Mouse (Mus musculus): ENCODE measurements around the gene Retreg3. TPM values are rescaled to one million over a fixed set of nuclear protein-coding genes. Genes with fewer than 3 reads are reported as not detected.

Retreg3 gene
- polyA plus RNA-seq, 1 experiment from 2014 or later = 21.8 TPM

GRCm38 (mm10) chr11:101110708-101111107 lies 9.0 kb downstream of the Retreg3 start:
- H3K9ac ChIP-seq = no peak overlapping the region
- no peak overlapping the region for H3K4me3 ChIP-seq
- no peaks in the 10 kb centered on the region for H3K9me3 ChIP-seq
- 32% methylated on average over 5 of the region's 5 CpGs for WGBS
- peaks cover 9% of the 10 kb centered on the region; the same call in 1 of the 2 replicates for H3K36me3 ChIP-seq
- H3K27ac ChIP-seq = no peak overlapping the region
- no peaks in the 10 kb centered on the region for H3K27me3 ChIP-seq
- no peaks in the 10 kb centered on the region for H3K4me1 ChIP-seq
- no peak for ATAC-seq (ENCODE audit: borderline replicate concordance, extremely low read depth, low FRiP score, low TSS enrichment)
- no peak overlapping the region for H3K4me2 ChIP-seq

- ATAC-seq (ENCODE audit: borderline replicate concordance, extremely low read depth, low FRiP score, low TSS enrichment) = no peak
- H3K27me3 ChIP-seq = no peaks in the 10 kb centered on the region
- H3K4me2 ChIP-seq = no peak overlapping the region
- H3K27ac ChIP-seq = no peak overlapping the region
- no peak overlapping the region for H3K4me3 ChIP-seq
- H3K4me1 ChIP-seq = no peaks in the 10 kb centered on the region
- peaks cover 10% of the 10 kb centered on the region; the same call in 1 of the 2 replicates for H3K36me3 ChIP-seq
- WGBS = 78% methylated on average over 4 of the region's 4 CpGs
- no peak overlapping the region for H3K9ac ChIP-seq
- no peaks in the 10 kb centered on the region for H3K9me3 ChIP-seq
Observed at GRCm38 (mm10) chr11:101109351-101109750, 10.3 kb downstream of the Retreg3 start.

GRCm38 (mm10) chr11:101103011-101103410 lies 16.7 kb downstream of the Retreg3 start:
- Histone ChIP-seq H3K27ac (no peak overlapping the region), H3K36me3 (peaks cover 57% of the 10 kb centered on the region), H3K9ac (no peak overlapping the region), H3K9me3 (no peaks in the 10 kb centered on the region), H3K4me1 (no peaks in the 10 kb centered on the region), H3K4me3 (no peak overlapping the region), H3K4me2 (no peak overlapping the region), H3K27me3 (no peaks in the 10 kb centered on the region)
- 87% methylated on average over 5 of the region's 5 CpGs for WGBS
- no peak for ATAC-seq (ENCODE audit: borderline replicate concordance, extremely low read depth, low FRiP score, low TSS enrichment)

- Histone ChIP-seq H3K4me3 (no peak overlapping the region), H3K27me3 (no peaks in the 10 kb centered on the region), H3K4me1 (peaks cover 16% of the 10 kb centered on the region), H3K9ac (no peak overlapping the region), H3K9me3 (no peaks in the 10 kb centered on the region), H3K36me3 (peaks cover 69% of the 10 kb centered on the region), H3K4me2 (no peak overlapping the region), H3K27ac (no peak overlapping the region)
- 92% methylated on average over 8 of the region's 8 CpGs for WGBS
- ATAC-seq (ENCODE audit: borderline replicate concordance, extremely low read depth, low FRiP score, low TSS enrichment) = no peak
Observed at GRCm38 (mm10) chr11:101098231-101098630, 21.5 kb downstream of the Retreg3 start.

- Histone ChIP-seq H3K9ac (peak within 1 kb of the TSS; percentile 67), H3K36me3 (peaks cover 75% of the 10 kb centered on the region), H3K4me1 (peaks cover 16% of the 10 kb centered on the region), H3K4me2 (peak within 1 kb of the TSS; percentile 89), H3K27ac (peak within 1 kb of the TSS; percentile 89), H3K9me3 (no peaks in the 10 kb centered on the region), H3K27me3 (no peaks in the 10 kb centered on the region), H3K4me3 (peak within 1 kb of the TSS; percentile 69)
- peak; percentile 94 for ATAC-seq (ENCODE audit: borderline replicate concordance, extremely low read depth, low FRiP score, low TSS enrichment)
- WGBS = under 1% methylated on average over 43 of the region's 43 CpGs
Observed at GRCm38 (mm10) chr11:101095314-101096024, 24.2 kb downstream of the Retreg3 start, which contains the start of gene Psmc3ip. Gene Psmc3ip (minus strand): TSS chr11:101095436.

GRCm38 (mm10) chr11:101094930-101095313 lies 24.8 kb downstream of the Retreg3 start:
- Histone ChIP-seq H3K9me3 (no peaks in the 10 kb centered on the region), H3K4me3 (peak overlapping the region; percentile 69), H3K4me1 (peaks cover 16% of the 10 kb centered on the region), H3K27me3 (no peaks in the 10 kb centered on the region), H3K36me3 (peaks cover 75% of the 10 kb centered on the region), H3K27ac (0 out of 2 replicates have a peak overlapping the region, but pooled peaks have one; percentile 17), H3K9ac (peak overlapping the region; percentile 55), H3K4me2 (peak overlapping the region; percentile 89)
- 0 out of 2 replicates have a peak, but pooled peaks have one; percentile 27 for ATAC-seq (ENCODE audit: borderline replicate concordance, extremely low read depth, low FRiP score, low TSS enrichment)
- under 1% methylated on average over 18 of the region's 18 CpGs for WGBS

- ATAC-seq (ENCODE audit: borderline replicate concordance, extremely low read depth, low FRiP score, low TSS enrichment) = no peak
- Histone ChIP-seq H3K9me3 (no peaks in the 10 kb centered on the region), H3K27ac (no peak overlapping the region), H3K4me2 (no peak overlapping the region), H3K4me1 (peaks cover 36% of the 10 kb centered on the region), H3K9ac (no peak overlapping the region), H3K27me3 (no peaks in the 10 kb centered on the region), H3K36me3 (peaks cover 55% of the 10 kb centered on the region), H3K4me3 (no peak overlapping the region)
- 86% methylated on average over 1 of the region's 1 CpGs for WGBS
Observed at GRCm38 (mm10) chr11:101089931-101090330, 29.8 kb downstream of the Retreg3 start.

GRCm38 (mm10) chr11:101087682-101088055 lies 32.0 kb downstream of the Retreg3 start:
- 9% methylated on average over 8 of the region's 8 CpGs for WGBS
- Histone ChIP-seq H3K4me3 (peak overlapping the region; percentile 80), H3K27ac (peak overlapping the region; percentile 87), H3K9me3 (no peaks in the 10 kb centered on the region), H3K36me3 (peaks cover 43% of the 10 kb centered on the region), H3K4me1 (peaks cover 37% of the 10 kb centered on the region), H3K9ac (peak overlapping the region; percentile 84), H3K4me2 (peak overlapping the region; percentile 91), H3K27me3 (no peaks in the 10 kb centered on the region)
- ATAC-seq (ENCODE audit: borderline replicate concordance, extremely low read depth, low FRiP score, low TSS enrichment) = no peak

- peak within 1 kb of the TSS; percentile 84 for H3K9ac ChIP-seq
- peak; percentile 81 for ATAC-seq (ENCODE audit: borderline replicate concordance, extremely low read depth, low FRiP score, low TSS enrichment)
- peak within 1 kb of the TSS; percentile 87 for H3K27ac ChIP-seq
- peaks cover 38% of the 10 kb centered on the region for H3K4me1 ChIP-seq
- no peaks in the 10 kb centered on the region for H3K9me3 ChIP-seq
- peak within 1 kb of the TSS; percentile 80 for H3K4me3 ChIP-seq
- no peaks in the 10 kb centered on the region for H3K27me3 ChIP-seq
- 2% methylated on average over 52 of the region's 52 CpGs for WGBS
- H3K4me2 ChIP-seq = peak within 1 kb of the TSS; percentile 91
- peaks cover 36% of the 10 kb centered on the region for H3K36me3 ChIP-seq
Observed at GRCm38 (mm10) chr11:101086756-101087681, 32.7 kb downstream of the Retreg3 start, which contains the start of gene Mlx. Gene Mlx (plus strand): TSS chr11:101087277.

- H3K4me2 ChIP-seq = peak overlapping the region; percentile 91
- H3K27me3 ChIP-seq = peaks cover 5% of the 10 kb centered on the region; the same call in 1 of the 2 replicates
- no peak for ATAC-seq (ENCODE audit: borderline replicate concordance, extremely low read depth, low FRiP score, low TSS enrichment)
- H3K9me3 ChIP-seq = no peaks in the 10 kb centered on the region
- 73% methylated on average over 6 of the region's 6 CpGs for WGBS
- peak overlapping the region; percentile 80 for H3K4me3 ChIP-seq
- peaks cover 29% of the 10 kb centered on the region for H3K36me3 ChIP-seq
- H3K4me1 ChIP-seq = peaks cover 45% of the 10 kb centered on the region
- peak overlapping the region; percentile 87; the same call in 1 of the 2 replicates for H3K27ac ChIP-seq
- peak overlapping the region; percentile 84; the same call in 1 of the 2 replicates for H3K9ac ChIP-seq
Observed at GRCm38 (mm10) chr11:101086323-101086674, 33.4 kb downstream of the Retreg3 start.

- H3K27ac ChIP-seq = no peak overlapping the region
Observed at GRCm38 (mm10) chr11:101085617-101086322, 33.9 kb downstream of the Retreg3 start.

More at GRCm38 (mm10) chr11:101085617-101086322, 33.9 kb downstream of the Retreg3 start:
- peaks cover 24% of the 10 kb centered on the region for H3K36me3 ChIP-seq
- no peaks in the 10 kb centered on the region for H3K9me3 ChIP-seq
- H3K4me3 ChIP-seq = no peak overlapping the region
- peaks cover 46% of the 10 kb centered on the region for H3K4me1 ChIP-seq
- H3K9ac ChIP-seq = no peak overlapping the region
- peaks cover 10% of the 10 kb centered on the region for H3K27me3 ChIP-seq
- ATAC-seq (ENCODE audit: borderline replicate concordance, extremely low read depth, low FRiP score, low TSS enrichment) = no peak
- 88% methylated on average over 18 of the region's 18 CpGs for WGBS
- H3K4me2 ChIP-seq = no peak overlapping the region
